ENCODE assay signal across 12 mouse cellular contexts in genomic region chr15:97838395-97838794, GRCm38 (mm10). TPM values are rescaled to one million over a fixed set of nuclear protein-coding genes. Genes with fewer than 3 reads are reported as not detected.
DNase-seq lines count a peak whose midpoint lies in the region; ATAC-seq and TF ChIP-seq lines count a peak whose summit lies in the region.
"Had no signal": no experiment of that assay in that cellular context is flagged by ENCODE, and none has a peak within 500 bp of the region (broad histone marks: within the 10 kb centered on the region; RNA-seq: fewer than 3 reads in every experiment).

No protein-coding gene starts in this region.

- WGBS in lung, adult 2 months = 53% methylated on average over 4 of the region's 4 CpGs
- WGBS in limb, embryonic 15.5 days = 70% methylated on average over 4 of the region's 4 CpGs
- WGBS in midbrain, embryonic 13.5 days = 73% methylated on average over 4 of the region's 4 CpGs

- H3K27me3 ChIP-seq in limb, embryonic 15.5 days = no peaks in the 10 kb centered on the region
- peaks cover 3% of the 10 kb centered on the region; the same call in 1 of the 2 replicates for H3K27me3 ChIP-seq in midbrain, embryonic 13.5 days
- H3K27me3 ChIP-seq: embryonic facial prominence, embryonic 12.5 days; neural tube, embryonic 13.5 days had no signal

- TF ChIP-seq POLR2A in lung, adult 2 months (IDR thresholded peaks at IDR 0.05; ENCODE audit: borderline replicate concordance, extremely low read depth, low read depth, low read length) = no peak

- no peaks in the 10 kb centered on the region for H3K9me3 ChIP-seq in limb, embryonic 15.5 days
- no peaks in the 10 kb centered on the region for H3K9me3 ChIP-seq in midbrain, embryonic 13.5 days
- H3K9me3 ChIP-seq: embryonic facial prominence, embryonic 12.5 days; neural tube, embryonic 13.5 days had no signal

- no peak overlapping the region for H3K9ac ChIP-seq in limb, embryonic 15.5 days
- no peak overlapping the region for H3K9ac ChIP-seq in midbrain, embryonic 13.5 days (replicated peaks)
- H3K9ac ChIP-seq: embryonic facial prominence, embryonic 12.5 days; neural tube, embryonic 13.5 days had no signal

- H3K4me3 ChIP-seq in lung, adult 2 months (replicated peaks; ENCODE audit: extremely low read depth, low read depth, low read length) = no peak overlapping the region
- H3K4me3 ChIP-seq in limb, embryonic 15.5 days = no peak overlapping the region
- no peak overlapping the region for H3K4me3 ChIP-seq in midbrain, embryonic 13.5 days (replicated peaks)
- H3K4me3 ChIP-seq: embryonic facial prominence, embryonic 12.5 days; neural tube, embryonic 13.5 days had no signal

- H3K36me3 ChIP-seq in limb, embryonic 15.5 days = no peaks in the 10 kb centered on the region
- no peaks in the 10 kb centered on the region for H3K36me3 ChIP-seq in midbrain, embryonic 13.5 days
- H3K36me3 ChIP-seq: embryonic facial prominence, embryonic 12.5 days; neural tube, embryonic 13.5 days had no signal

- peaks cover 35% of the 10 kb centered on the region for H3K4me1 ChIP-seq in lung, adult 2 months (ENCODE audit: control insufficient read depth, insufficient read depth, low read length)
- H3K4me1 ChIP-seq in limb, embryonic 15.5 days = peaks cover 47% of the 10 kb centered on the region
- peaks cover 9% of the 10 kb centered on the region; the same call in 1 of the 2 replicates for H3K4me1 ChIP-seq in midbrain, embryonic 13.5 days (replicated peaks)

- TF ChIP-seq CTCF in lung, adult 2 months (IDR thresholded peaks at IDR 0.05; ENCODE audit: insufficient read depth, low read length) = no peak

- peak overlapping the region; percentile 74; the same call in 1 of the 2 replicates for H3K27ac ChIP-seq in limb, embryonic 15.5 days
- no peak overlapping the region for H3K27ac ChIP-seq in midbrain, embryonic 13.5 days
- H3K27ac ChIP-seq: embryonic facial prominence, embryonic 12.5 days; neural tube, embryonic 13.5 days had no signal

- DNase-seq in heart, adult 11 months = peak; percentile 95
- no peak for DNase-seq in heart, postnatal 4 days
- DNase-seq in lung, adult 2 months = peak; percentile 35
- no peak for DNase-seq in lung, postnatal 10 days
- peak; percentile 62 for DNase-seq in adipocyte (ENCODE audit: low spot score)
- DNase-seq in left cerebral cortex, postnatal 14 days (ENCODE audit: low spot score in 2 of 2) = no peak
- DNase-seq: cerebellum, adult 2 months had no signal

- intact Hi-C loops in left cerebral cortex, postnatal 14 days (cut with DNase I) = no loop called here

- ATAC-seq in limb, embryonic 15.5 days (ENCODE audit: insufficient number of reproducible peaks, low FRiP score, low TSS enrichment, low read depth) = no peak
- ATAC-seq in midbrain, embryonic 13.5 days = no peak
- ATAC-seq: forebrain, embryonic 14.5 days had no signal

- H3K4me2 ChIP-seq in limb, embryonic 15.5 days = no peak overlapping the region
- no peak overlapping the region for H3K4me2 ChIP-seq in midbrain, embryonic 13.5 days (replicated peaks)
- H3K4me2 ChIP-seq: embryonic facial prominence, embryonic 12.5 days; neural tube, embryonic 13.5 days had no signal

RNA-seq across cellular contexts. Expression of gene Hdac7, which starts 5.9 kb away (rescaled TPM):
- total RNA-seq in heart, postnatal 4 days (2021) = 10 to 100 TPM; 51.6 to 52.0 TPM
- 254 and 294 TPM in 2 replicates for polyA plus RNA-seq in lung, adult 2 months (2012; rRNA removed)
- 33.5 and 34.1 TPM in 2 replicates for polyA plus RNA-seq in limb, embryonic 15.5 days (2015; fragmentation: Nextera tagmentation; extraction: Ambion mirVana)
- polyA plus RNA-seq in midbrain, embryonic 13.5 days (2015; fragmentation: Nextera tagmentation; extraction: Ambion mirVana) = 29.8 and 31.4 TPM in 2 replicates
- total RNA-seq in left cerebral cortex, postnatal 14 days (2021) = 10 to 100 TPM; 23.7 to 25.9 TPM

Comparison
In these comparisons a context has a peak if more than half of its experiments do, and no peak if none do; other contexts are left out.
1. DNase-seq: peak in heart, adult 11 months (single experiment), lung, adult 2 months (single experiment) and adipocyte (single experiment); none in heart, postnatal 4 days (single experiment), lung, postnatal 10 days (single experiment) and left cerebral cortex, postnatal 14 days (0 of 2).